Mouse (Mus musculus): ENCODE results near the gene Olfr279. TPM values are rescaled to one million over a fixed set of nuclear protein-coding genes. Genes with fewer than 3 reads are reported as not detected.
A peak's percentile ranks its signal among the peaks of the same experiment; 100 is the strongest.

The Olfr279 gene
- polyA plus RNA-seq, 1 experiment from 2014 or later: not detected

DNA sequence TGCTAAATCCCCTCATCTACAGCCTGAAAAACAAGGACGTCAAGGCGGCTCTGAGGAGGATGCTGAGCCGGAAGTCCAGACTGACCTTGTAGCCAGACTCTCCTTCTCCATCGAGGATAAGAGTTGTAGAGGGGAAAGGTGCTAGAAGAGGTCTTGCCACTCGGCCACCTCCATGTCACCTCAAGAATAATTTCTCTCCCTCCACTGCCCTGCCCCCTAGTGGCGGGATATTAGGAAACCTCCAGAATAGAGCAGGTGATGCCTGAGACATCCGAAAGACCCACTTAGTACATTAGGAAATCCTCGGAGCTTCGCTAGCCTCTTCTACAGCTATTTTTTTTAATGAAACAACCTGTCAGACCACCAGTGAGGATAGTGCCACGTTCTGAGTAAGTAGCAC, 16.8 kb upstream of the Olfr279 start:
- no peaks in the 10 kb centered on the region for H3K27me3 ChIP-seq (ENCODE audit: insufficient read depth, low read length)
- no peaks in the 10 kb centered on the region for H3K36me3 ChIP-seq (ENCODE audit: insufficient read depth, low read length)
- ATAC-seq (replicated peaks; ENCODE audit: low FRiP score, low read depth) (no peak), DNase-seq (ENCODE audit: low spot score) (peak; percentile 33)
- H3K4me3 ChIP-seq (replicated peaks; ENCODE audit: low read depth, low read length): no peak overlapping the region
- peak; percentile 67 for TF ChIP-seq CTCF (IDR thresholded peaks at IDR 0.05; ENCODE audit: low read depth)
- H3K27ac ChIP-seq: no peak overlapping the region
- no peaks in the 10 kb centered on the region for H3K9me3 ChIP-seq (replicated peaks; ENCODE audit: low read length)
- H3K4me1 ChIP-seq (replicated peaks; ENCODE audit: insufficient read depth, low read length): no peaks in the 10 kb centered on the region
- WGBS: 50% methylated on average over 10 of the region's 10 CpGs
- H3K9ac ChIP-seq (ENCODE audit: low read depth, low read length): no peak overlapping the region
- no peak overlapping the region for H3K4me2 ChIP-seq (ENCODE audit: low read length)

DNA sequence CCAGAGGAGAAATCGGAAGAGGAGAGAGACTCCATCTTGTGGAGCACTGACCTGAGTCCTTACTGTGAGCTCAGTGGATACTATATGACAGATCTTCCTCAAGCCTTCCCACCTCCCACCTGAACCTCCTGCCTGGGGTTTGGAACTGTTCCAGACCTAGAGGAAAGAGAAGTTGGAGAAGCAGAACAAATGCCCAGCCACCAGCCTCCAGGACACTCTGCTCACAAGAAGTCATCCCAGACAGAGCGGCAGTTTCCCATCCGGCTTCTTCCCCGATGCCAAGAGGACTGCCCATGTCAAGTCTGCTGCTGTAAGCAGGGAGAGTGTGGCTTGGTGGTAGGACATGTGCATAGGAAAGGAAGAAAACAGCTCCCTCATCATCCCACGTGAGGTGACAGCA, 15.9 kb upstream of the Olfr279 start:
- H3K27me3 ChIP-seq (ENCODE audit: insufficient read depth, low read length): no peaks in the 10 kb centered on the region
- no peak overlapping the region for H3K4me2 ChIP-seq (ENCODE audit: low read length)
- no peak overlapping the region for H3K9ac ChIP-seq (ENCODE audit: low read depth, low read length)
- no peak for DNase-seq (ENCODE audit: low spot score)
- 77% methylated on average over 5 of the region's 5 CpGs for WGBS
- TF ChIP-seq CTCF (IDR thresholded peaks at IDR 0.05; ENCODE audit: low read depth): no peak
- no peak overlapping the region for H3K27ac ChIP-seq
- H3K9me3 ChIP-seq (replicated peaks; ENCODE audit: low read length): no peaks in the 10 kb centered on the region
- no peaks in the 10 kb centered on the region for H3K36me3 ChIP-seq (ENCODE audit: insufficient read depth, low read length)
- H3K4me1 ChIP-seq (replicated peaks; ENCODE audit: insufficient read depth, low read length): no peaks in the 10 kb centered on the region
- H3K4me3 ChIP-seq (replicated peaks; ENCODE audit: low read depth, low read length): no peak overlapping the region
- no peak for ATAC-seq (replicated peaks; ENCODE audit: low FRiP score, low read depth)

DNA sequence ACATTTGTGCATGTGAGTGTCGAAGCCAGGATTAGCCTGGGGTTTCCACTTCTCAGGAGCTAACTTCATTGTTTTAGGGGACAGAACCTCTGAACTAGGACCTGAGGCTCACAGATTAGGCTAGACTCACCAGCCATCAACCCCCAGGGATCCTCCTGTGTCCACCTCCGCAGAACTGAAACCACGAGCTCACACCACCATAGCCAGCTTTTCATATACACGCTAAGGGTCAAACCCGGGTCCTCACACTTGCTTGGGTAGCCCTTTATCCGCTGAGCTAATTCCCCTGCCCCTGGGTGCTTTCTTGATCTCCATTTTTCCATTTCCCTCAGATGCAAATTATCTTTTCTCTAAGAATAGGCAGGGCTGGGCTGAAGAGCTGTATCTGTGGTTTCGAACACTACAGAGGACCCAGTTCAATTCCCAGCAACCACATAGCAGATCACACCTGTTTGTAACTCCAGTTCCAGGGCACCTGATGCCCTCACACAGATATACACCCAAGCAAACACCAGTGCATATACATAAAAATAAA, 12.6 kb upstream of the Olfr279 start:
- Histone ChIP-seq H3K4me2 (ENCODE audit: low read length) (no peak overlapping the region), H3K4me3 (replicated peaks; ENCODE audit: low read depth, low read length) (no peak overlapping the region), H3K4me1 (replicated peaks; ENCODE audit: insufficient read depth, low read length) (no peaks in the 10 kb centered on the region), H3K27ac (no peak overlapping the region), H3K36me3 (ENCODE audit: insufficient read depth, low read length) (no peaks in the 10 kb centered on the region), H3K9ac (ENCODE audit: low read depth, low read length) (no peak overlapping the region), H3K27me3 (ENCODE audit: insufficient read depth, low read length) (no peaks in the 10 kb centered on the region), H3K9me3 (replicated peaks; ENCODE audit: low read length) (no peaks in the 10 kb centered on the region)
- no peak for ATAC-seq (replicated peaks; ENCODE audit: low FRiP score, low read depth)
- WGBS: 76% methylated on average over 7 of the region's 7 CpGs
- no peak for DNase-seq (ENCODE audit: low spot score)
- TF ChIP-seq CTCF (IDR thresholded peaks at IDR 0.05; ENCODE audit: low read depth): no peak

DNA sequence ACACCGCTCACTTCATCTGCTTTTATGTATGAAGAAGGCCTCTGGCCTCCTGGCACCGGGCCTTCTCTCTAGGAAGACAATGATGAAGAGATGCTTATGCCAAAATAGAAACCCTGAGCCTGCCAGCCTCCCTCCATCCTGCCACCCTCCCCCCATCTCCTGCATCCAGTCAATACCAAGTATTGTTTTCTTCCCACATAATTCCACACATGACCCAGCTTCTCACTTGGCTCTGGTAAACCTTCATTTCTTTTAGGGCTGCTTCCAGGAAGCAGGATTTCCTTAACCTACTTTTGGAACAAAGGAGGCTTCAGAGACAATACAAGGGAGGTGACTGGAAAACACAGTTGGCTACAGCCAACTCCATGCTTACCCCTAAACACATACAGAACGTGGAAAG, 9.5 kb upstream of the Olfr279 start, which contains the start of gene Lalba:
Gene Lalba (minus strand): TSS at position 21 of the 400 bp plus-strand sequence.
- 59% methylated on average over 3 of the region's 3 CpGs for WGBS
- no peak for TF ChIP-seq CTCF (IDR thresholded peaks at IDR 0.05; ENCODE audit: low read depth)
- H3K4me3 ChIP-seq (replicated peaks; ENCODE audit: low read depth, low read length): no peak within 1 kb of the TSS
- no peak within 1 kb of the TSS for H3K9ac ChIP-seq (ENCODE audit: low read depth, low read length)
- H3K27me3 ChIP-seq (ENCODE audit: insufficient read depth, low read length): no peaks in the 10 kb centered on the region
- DNase-seq (ENCODE audit: low spot score): no peak
- no peaks in the 10 kb centered on the region for H3K36me3 ChIP-seq (ENCODE audit: insufficient read depth, low read length)
- no peak within 1 kb of the TSS; the same call in 1 of the 2 replicates for H3K27ac ChIP-seq
- no peaks in the 10 kb centered on the region for H3K4me1 ChIP-seq (replicated peaks; ENCODE audit: insufficient read depth, low read length)
- ATAC-seq (replicated peaks; ENCODE audit: low FRiP score, low read depth): no peak
- H3K4me2 ChIP-seq (ENCODE audit: low read length): no peak within 1 kb of the TSS
- no peaks in the 10 kb centered on the region for H3K9me3 ChIP-seq (replicated peaks; ENCODE audit: low read length)

DNA sequence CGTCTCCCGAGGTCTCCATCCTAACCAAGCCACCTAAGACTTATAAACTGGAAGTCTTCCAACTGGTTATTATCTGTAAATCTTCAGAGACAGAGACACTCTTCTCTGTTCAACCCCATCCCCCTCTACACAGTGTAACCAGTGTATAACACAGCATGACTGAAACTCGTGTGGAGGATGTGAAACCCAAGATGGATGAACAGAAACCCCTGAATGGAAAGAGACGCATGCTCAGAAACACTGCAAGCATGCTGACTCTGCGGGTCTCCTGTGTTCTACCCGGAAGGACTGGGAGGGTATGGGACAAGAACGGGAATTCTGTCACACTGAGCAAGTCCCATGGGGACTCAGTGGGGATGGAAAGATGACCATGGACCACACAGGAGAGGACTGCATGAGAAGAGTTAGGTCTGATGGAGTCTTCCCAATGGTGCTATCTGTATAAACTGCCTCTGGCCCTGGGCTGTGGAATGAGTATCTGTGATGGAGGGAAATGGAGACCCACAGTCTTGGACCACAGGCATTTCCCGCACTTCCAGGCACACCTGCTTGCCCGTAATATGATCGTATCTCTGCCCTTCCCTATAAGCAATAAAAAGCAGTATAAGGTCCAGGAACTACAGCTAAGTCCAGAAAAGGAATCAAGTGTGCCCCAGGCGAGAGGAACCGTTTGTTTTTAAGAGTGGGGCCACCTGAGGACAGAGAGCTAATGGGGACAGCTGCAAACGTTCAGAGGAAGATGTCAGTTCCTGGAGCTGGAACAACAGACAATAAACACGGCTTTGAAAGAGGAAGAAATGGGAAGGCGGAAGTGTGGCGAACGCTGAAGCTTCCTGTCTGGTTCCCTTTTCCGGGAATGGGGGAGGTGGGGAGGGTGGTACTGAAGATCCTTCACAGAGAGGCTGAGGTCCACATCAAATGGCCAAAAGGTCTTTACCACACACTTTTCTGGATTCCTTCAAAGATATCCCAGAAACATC, 8.0 kb upstream of the Olfr279 start:
- ATAC-seq (replicated peaks; ENCODE audit: low FRiP score, low read depth): no peak
- Histone ChIP-seq H3K27me3 (ENCODE audit: insufficient read depth, low read length) (no peaks in the 10 kb centered on the region), H3K9ac (ENCODE audit: low read depth, low read length) (no peak overlapping the region), H3K36me3 (ENCODE audit: insufficient read depth, low read length) (no peaks in the 10 kb centered on the region), H3K27ac (0 out of 2 replicates have a peak overlapping the region, but pooled peaks have one; percentile 31), H3K4me1 (replicated peaks; ENCODE audit: insufficient read depth, low read length) (no peaks in the 10 kb centered on the region), H3K9me3 (replicated peaks; ENCODE audit: low read length) (no peaks in the 10 kb centered on the region), H3K4me3 (replicated peaks; ENCODE audit: low read depth, low read length) (no peak overlapping the region), H3K4me2 (ENCODE audit: low read length) (peak overlapping the region; percentile 21; the same call in 1 of the 2 replicates)
- no peak for TF ChIP-seq CTCF (IDR thresholded peaks at IDR 0.05; ENCODE audit: low read depth)
- DNase-seq (ENCODE audit: low spot score): peak; percentile 73
- WGBS: 38% methylated on average over 18 of the region's 18 CpGs

DNA sequence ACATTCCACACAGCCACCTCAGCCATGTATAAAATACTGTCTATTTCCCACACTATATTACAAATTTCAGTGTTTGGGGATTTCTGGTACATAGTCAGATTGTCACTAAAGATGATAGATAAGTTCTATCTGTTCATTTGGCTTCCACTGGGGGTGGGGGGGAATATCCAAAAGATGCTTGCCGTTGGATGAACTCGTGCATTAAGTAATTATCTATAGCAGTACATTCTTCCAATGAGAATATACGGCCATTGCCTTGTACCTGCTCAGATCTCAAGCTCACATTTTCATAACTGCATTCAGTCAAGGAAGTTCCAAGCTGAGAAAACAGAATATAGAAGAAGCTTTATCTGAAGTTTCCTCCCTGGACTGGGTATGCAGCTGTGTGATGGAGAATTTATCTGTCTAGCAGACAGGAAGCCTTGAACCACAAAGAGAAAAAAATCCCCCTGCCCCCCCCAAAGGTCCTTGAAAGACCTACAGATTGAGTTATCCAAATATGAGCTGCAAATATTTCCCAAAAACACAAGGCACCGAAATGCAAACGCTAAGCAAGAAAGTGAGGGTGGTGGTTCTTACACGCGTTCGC, 5.7 kb upstream of the Olfr279 start:
- Histone ChIP-seq H3K4me1 (replicated peaks; ENCODE audit: insufficient read depth, low read length) (no peaks in the 10 kb centered on the region), H3K4me2 (ENCODE audit: low read length) (no peak overlapping the region), H3K9me3 (replicated peaks; ENCODE audit: low read length) (no peaks in the 10 kb centered on the region), H3K27me3 (ENCODE audit: insufficient read depth, low read length) (no peaks in the 10 kb centered on the region), H3K4me3 (replicated peaks; ENCODE audit: low read depth, low read length) (no peak overlapping the region), H3K27ac (no peak overlapping the region), H3K9ac (ENCODE audit: low read depth, low read length) (no peak overlapping the region), H3K36me3 (ENCODE audit: insufficient read depth, low read length) (no peaks in the 10 kb centered on the region)
- no peak for TF ChIP-seq CTCF (IDR thresholded peaks at IDR 0.05; ENCODE audit: low read depth)
- no peak for ATAC-seq (replicated peaks; ENCODE audit: low FRiP score, low read depth)
- 97% methylated on average over 8 of the region's 8 CpGs for WGBS
- no peak for DNase-seq (ENCODE audit: low spot score)

All from kidney, postnatal 0 days (tissue).